Mouse (Mus musculus) brain, embryonic 14.5 days (tissue): ENCODE measurements at regions not wholly inside any gene's neighbourhood (a gene's known extent, or its start where the extent isn't known, plus 50 kb on each side); places are given as distances from the start of the nearest gene placed in this dataset.

Source experiments
- CTCF ChIP-seq: fragments of 200-500 bp; IDR thresholded peaks from 2 replicates; pipeline ENCODE4 v1.5.1; 2012; ENCODE audit warnings: inconsistent platforms, mild to moderate bottlenecking, moderate library complexity, borderline replicate concordance; ENCODE audit not compliant: insufficient read depth, insufficient read length; ENCODE audit errors: extremely low read depth
- POLR2A ChIP-seq: fragments of 200-500 bp; IDR thresholded peaks from 2 replicates; pipeline ENCODE4 v1.6.1; 2012; ENCODE audit warnings: mild to moderate bottlenecking, inconsistent platforms, borderline replicate concordance; ENCODE audit not compliant: poor library complexity, insufficient read depth, insufficient read length, severe bottlenecking; ENCODE audit errors: extremely low read depth

DNA sequence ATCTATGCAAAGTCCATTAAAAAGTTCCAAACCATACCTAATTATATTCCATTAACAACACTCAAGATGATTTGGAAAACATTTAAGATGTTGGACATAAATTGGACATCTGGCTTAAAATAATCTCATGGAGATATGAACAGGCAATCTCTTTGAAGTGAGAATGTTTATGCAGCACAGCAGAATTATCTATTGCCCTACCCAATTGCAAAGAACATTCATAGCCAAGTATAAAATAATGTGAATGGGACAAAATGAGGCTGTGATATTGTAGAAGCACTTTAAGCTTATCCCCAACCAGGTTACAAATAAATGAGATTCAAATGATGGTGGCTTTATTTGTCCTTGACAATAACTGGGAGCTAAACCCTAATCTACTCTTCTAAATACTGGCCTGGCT lies 950.0 kb upstream of the Fam98a start:
- TF ChIP-seq POLR2A (no peak), CTCF (no peak)
